Mouse (Mus musculus): Measurements from ENCODE around the gene Gm6121. TPM values are rescaled to one million over a fixed set of nuclear protein-coding genes. Genes with fewer than 3 reads are reported as not detected.

The Gm6121 gene
- polyA plus RNA-seq (2015; fragmentation: Nextera tagmentation; extraction: Ambion mirVana), result not detected in 2 replicates

GRCm38 (mm10) chrX:26935597-26935996, at the start of gene Gm6121:
Gm6121 (minus strand) TSS chrX:26935697.

Other genes starting within 250 kb of the Gm6121 start
- not detected in 2 replicates for gene Gm14525, start 233.1 kb downstream of the Gm6121 start, polyA plus RNA-seq (2015; fragmentation: Nextera tagmentation; extraction: Ambion mirVana)

All from neural tube, postnatal 0 days (tissue).